Mouse (Mus musculus): ENCODE results near the gene Nucb1. TPM values are rescaled to one million over a fixed set of nuclear protein-coding genes. Genes with fewer than 3 reads are reported as not detected.
"Not testable (repeated sequence)": the region's sequence is repeated elsewhere in the genome, so short reads cannot be mapped to it uniquely, and the experiment has no call there.

Nucb1 gene
- polyA plus RNA-seq, 1 experiment, result 405 TPM

DNA sequence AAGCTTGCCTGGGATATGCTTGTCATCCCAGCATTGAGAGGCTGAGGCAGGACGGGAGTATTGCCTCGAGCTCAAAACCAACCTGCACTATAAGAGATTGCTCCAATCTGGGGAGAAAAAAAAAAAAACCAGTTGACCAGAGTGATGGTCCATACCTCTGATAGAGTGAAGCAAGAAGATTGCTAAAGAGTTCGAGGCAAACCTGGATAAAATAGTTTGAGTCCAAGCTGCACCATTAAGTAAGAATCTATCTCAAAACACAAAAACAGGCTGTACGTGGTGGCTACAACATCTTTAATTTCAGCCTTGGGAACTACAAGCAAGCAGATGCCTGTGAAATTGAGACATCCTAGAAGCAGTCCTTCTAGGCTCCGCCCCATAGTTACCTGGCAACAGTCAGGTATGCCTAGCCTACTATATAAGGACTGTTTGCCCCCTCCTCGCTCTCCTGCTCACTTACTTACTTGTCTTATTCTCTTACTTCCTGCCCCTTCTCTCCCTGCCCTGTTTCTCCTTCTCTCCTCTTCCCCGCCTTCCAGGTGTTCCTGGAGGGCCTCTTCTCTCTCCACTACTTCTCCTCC is 43.0 kb downstream of the Nucb1 start:
- WGBS, result 40% methylated on average over 7 of the region's 7 CpGs
- Histone ChIP-seq H3K27me3 (replicated peaks; ENCODE audit: control insufficient read depth, insufficient read depth, low read length) (no peaks in the 10 kb centered on the region), H3K4me3 (ENCODE audit: insufficient read depth, low read depth, low read length) (peak overlapping the region; percentile 32), H3K4me1 (ENCODE audit: control insufficient read depth, insufficient read depth, low read length) (peaks cover 7% of the 10 kb centered on the region), H3K27ac (ENCODE audit: insufficient read depth, low read depth, low read length) (no peak overlapping the region), H3K36me3 (ENCODE audit: control insufficient read depth, insufficient read depth, low read length) (no peaks in the 10 kb centered on the region)
- TF ChIP-seq CTCF (conservative IDR thresholded peaks at IDR 0.05; ENCODE audit: insufficient read depth, insufficient read length, low read depth, low read length) (no peak), POLR2A (IDR thresholded peaks at IDR 0.05; ENCODE audit: low read depth, low read length) (no peak)
- DNase-seq, result no peak

- Histone ChIP-seq H3K27me3 (replicated peaks; ENCODE audit: control insufficient read depth, insufficient read depth, low read length) (no peaks in the 10 kb centered on the region), H3K27ac (ENCODE audit: insufficient read depth, low read depth, low read length) (peak within 1 kb of the TSS; percentile 45), H3K36me3 (ENCODE audit: control insufficient read depth, insufficient read depth, low read length) (no peaks in the 10 kb centered on the region), H3K4me3 (ENCODE audit: insufficient read depth, low read depth, low read length) (peak within 1 kb of the TSS; percentile 65), H3K4me1 (ENCODE audit: control insufficient read depth, insufficient read depth, low read length) (peaks cover 11% of the 10 kb centered on the region)
- no peak for TF ChIP-seq CTCF (conservative IDR thresholded peaks at IDR 0.05; ENCODE audit: insufficient read depth, insufficient read length, low read depth, low read length)
- TF ChIP-seq POLR2A (IDR thresholded peaks at IDR 0.05; ENCODE audit: low read depth, low read length), result peak; percentile 26
- WGBS, result under 1% methylated on average over 58 of the region's 58 CpGs
- DNase-seq, result peak; percentile 97
These were observed 43.7 kb downstream of the Nucb1 start, which contains the start of gene Bax for GRCm38 (mm10) chr7:45466283-45467089. Gene Bax, minus strand, starts transcription at chr7:45466898.

GRCm38 (mm10) chr7:45465549-45465948 is 44.7 kb downstream of the Nucb1 start:
- peak; percentile 56 for DNase-seq
- no peaks in the 10 kb centered on the region for H3K36me3 ChIP-seq (ENCODE audit: control insufficient read depth, insufficient read depth, low read length)
- H3K27ac ChIP-seq (ENCODE audit: insufficient read depth, low read depth, low read length), result no peak overlapping the region
- no peaks in the 10 kb centered on the region for H3K27me3 ChIP-seq (replicated peaks; ENCODE audit: control insufficient read depth, insufficient read depth, low read length)
- WGBS, result 56% methylated on average over 9 of the region's 9 CpGs
- H3K4me1 ChIP-seq (ENCODE audit: control insufficient read depth, insufficient read depth, low read length), result peaks cover 17% of the 10 kb centered on the region
- peak overlapping the region; percentile 65 for H3K4me3 ChIP-seq (ENCODE audit: insufficient read depth, low read depth, low read length)
- TF ChIP-seq CTCF (conservative IDR thresholded peaks at IDR 0.05; ENCODE audit: insufficient read depth, insufficient read length, low read depth, low read length) (no peak; the same call in 1 of the 2 replicates), POLR2A (IDR thresholded peaks at IDR 0.05; ENCODE audit: low read depth, low read length) (no peak)

DNA sequence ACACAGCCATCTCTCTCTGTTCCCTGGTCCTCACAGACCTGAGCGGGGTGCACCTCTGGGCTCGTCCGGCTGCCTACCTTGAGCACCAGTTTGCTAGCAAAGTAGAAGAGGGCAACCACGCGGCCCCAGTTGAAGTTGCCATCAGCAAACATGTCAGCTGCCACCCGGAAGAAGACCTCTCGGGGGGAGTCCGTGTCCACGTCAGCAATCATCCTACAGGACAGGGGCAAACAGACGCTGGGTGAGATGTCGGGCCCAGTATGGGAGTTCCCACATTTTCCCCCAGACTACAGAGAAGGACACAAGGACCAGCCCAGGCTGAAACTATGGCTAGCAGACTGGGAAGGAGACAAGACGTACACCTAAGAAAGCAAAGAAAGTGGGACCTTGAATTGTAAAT is 45.1 kb downstream of the Nucb1 start:
- no peak overlapping the region for H3K4me3 ChIP-seq (ENCODE audit: insufficient read depth, low read depth, low read length)
- no peaks in the 10 kb centered on the region for H3K27me3 ChIP-seq (replicated peaks; ENCODE audit: control insufficient read depth, insufficient read depth, low read length)
- TF ChIP-seq CTCF (conservative IDR thresholded peaks at IDR 0.05; ENCODE audit: insufficient read depth, insufficient read length, low read depth, low read length) (no peak), POLR2A (IDR thresholded peaks at IDR 0.05; ENCODE audit: low read depth, low read length) (no peak)
- H3K4me1 ChIP-seq (ENCODE audit: control insufficient read depth, insufficient read depth, low read length), result peaks cover 18% of the 10 kb centered on the region
- no peak overlapping the region for H3K27ac ChIP-seq (ENCODE audit: insufficient read depth, low read depth, low read length)
- DNase-seq, result no peak
- H3K36me3 ChIP-seq (ENCODE audit: control insufficient read depth, insufficient read depth, low read length), result no peaks in the 10 kb centered on the region
- WGBS, result 94% methylated on average over 12 of the region's 12 CpGs

DNA sequence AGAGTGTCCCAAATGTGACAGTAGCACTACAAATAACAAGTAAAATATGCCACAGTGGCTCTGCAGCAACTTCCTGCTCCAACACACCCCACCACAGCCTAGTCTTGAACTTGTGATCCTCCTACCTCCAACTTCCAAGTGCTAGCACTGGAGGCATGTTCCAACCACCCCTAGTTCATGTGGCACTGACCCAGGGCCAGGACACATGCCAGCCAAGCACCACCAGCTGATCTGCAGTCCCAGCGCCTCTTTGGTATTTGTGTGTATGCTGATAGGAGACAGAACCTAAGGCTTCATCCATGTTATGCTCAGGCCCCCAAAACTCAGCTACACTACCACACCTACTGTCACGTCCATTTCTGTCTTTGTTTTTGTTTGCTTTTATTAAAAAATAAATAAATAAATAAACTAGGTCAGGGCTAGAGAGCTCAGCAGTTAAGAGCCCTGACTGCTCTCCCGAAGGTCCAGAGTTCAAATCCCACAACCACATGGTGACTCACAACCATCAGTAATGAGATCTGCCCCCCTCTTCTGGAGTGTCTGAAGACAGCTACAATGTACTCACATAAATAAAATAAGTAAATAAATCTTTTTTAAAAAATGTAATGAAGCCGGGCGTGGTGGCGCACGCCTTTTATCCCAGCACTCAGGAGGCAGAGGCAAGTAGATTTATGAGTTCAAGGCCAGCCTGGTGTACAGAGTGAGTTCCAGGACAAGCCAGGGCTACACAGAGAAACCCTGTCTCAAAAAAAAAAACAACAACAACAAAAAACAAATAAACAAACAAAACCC is 46.0 kb downstream of the Nucb1 start:
- Histone ChIP-seq H3K27me3 (replicated peaks; ENCODE audit: control insufficient read depth, insufficient read depth, low read length) (no peaks in the 10 kb centered on the region), H3K4me1 (ENCODE audit: control insufficient read depth, insufficient read depth, low read length) (peaks cover 18% of the 10 kb centered on the region), H3K27ac (ENCODE audit: insufficient read depth, low read depth, low read length) (no peak overlapping the region), H3K36me3 (ENCODE audit: control insufficient read depth, insufficient read depth, low read length) (no peaks in the 10 kb centered on the region), H3K4me3 (ENCODE audit: insufficient read depth, low read depth, low read length) (no peak overlapping the region)
- WGBS, result 83% methylated on average over 7 of the region's 7 CpGs
- TF ChIP-seq CTCF (conservative IDR thresholded peaks at IDR 0.05; ENCODE audit: insufficient read depth, insufficient read length, low read depth, low read length), result no peak
- no peak for TF ChIP-seq POLR2A (IDR thresholded peaks at IDR 0.05; ENCODE audit: low read depth, low read length)
- peak; percentile 36 for DNase-seq

DNA sequence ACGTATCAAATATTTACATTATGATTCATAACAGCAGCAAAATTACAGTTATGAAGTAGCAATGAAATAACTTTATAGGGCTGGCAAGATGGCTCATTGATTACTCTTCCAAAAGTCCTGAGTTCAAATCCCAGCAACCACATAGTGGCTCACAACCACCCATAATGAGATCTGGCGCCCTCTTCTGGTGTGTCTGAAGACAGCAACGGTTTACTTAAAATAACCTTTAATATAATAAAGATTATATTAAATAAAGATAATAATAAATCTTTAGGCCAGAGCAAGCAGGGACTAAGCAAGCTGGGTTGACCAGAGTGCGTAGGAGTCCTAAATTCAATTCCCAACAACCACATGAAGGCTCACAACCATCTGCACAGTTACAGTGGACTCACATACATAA is 47.3 kb downstream of the Nucb1 start:
- DNase-seq, result not testable (repeated sequence)
- 76% methylated on average over 4 of the region's 4 CpGs for WGBS

GRCm38 (mm10) chr7:45462325-45462724 is 47.9 kb downstream of the Nucb1 start:
- Histone ChIP-seq H3K27ac (ENCODE audit: insufficient read depth, low read depth, low read length) (no peak overlapping the region), H3K4me3 (ENCODE audit: insufficient read depth, low read depth, low read length) (no peak overlapping the region), H3K27me3 (replicated peaks; ENCODE audit: control insufficient read depth, insufficient read depth, low read length) (no peaks in the 10 kb centered on the region), H3K36me3 (ENCODE audit: control insufficient read depth, insufficient read depth, low read length) (peaks cover 11% of the 10 kb centered on the region), H3K4me1 (ENCODE audit: control insufficient read depth, insufficient read depth, low read length) (peaks cover 23% of the 10 kb centered on the region)
- TF ChIP-seq POLR2A (IDR thresholded peaks at IDR 0.05; ENCODE audit: low read depth, low read length), result no peak
- TF ChIP-seq CTCF (conservative IDR thresholded peaks at IDR 0.05; ENCODE audit: insufficient read depth, insufficient read length, low read depth, low read length), result no peak
- DNase-seq, result no peak
- WGBS, result 89% methylated on average over 4 of the region's 4 CpGs

More for the DNA sequence above, 47.3 kb downstream of the Nucb1 start:
- not testable (repeated sequence) for H3K27me3 ChIP-seq (replicated peaks; ENCODE audit: control insufficient read depth, insufficient read depth, low read length); H3K4me3 ChIP-seq (ENCODE audit: insufficient read depth, low read depth, low read length); H3K36me3 ChIP-seq (ENCODE audit: control insufficient read depth, insufficient read depth, low read length); H3K27ac ChIP-seq (ENCODE audit: insufficient read depth, low read depth, low read length)
- H3K4me1 ChIP-seq (ENCODE audit: control insufficient read depth, insufficient read depth, low read length), result peaks cover 18% of the 10 kb centered on the region

Measured in kidney, adult 2 months (tissue).